Comparison of ENCODE assay signal across 14 mouse cellular contexts in genomic region chr2:106182051-106182450, GRCm38 (mm10).
DNase-seq lines count a peak whose midpoint lies in the region; ATAC-seq lines count a peak whose summit lies in the region.
"Had no signal": no experiment of that assay in that cellular context is flagged by ENCODE, and none has a peak within 500 bp of the region (broad histone marks: within the 10 kb centered on the region; RNA-seq: fewer than 3 reads in every experiment).

No protein-coding gene starts in this region.

- ATAC-seq in forebrain, embryonic 15.5 days (replicated peaks): no peak
- peak; percentile 94 for ATAC-seq in hindbrain, embryonic 11.5 days (ENCODE audit: low FRiP score)
- ATAC-seq in midbrain, embryonic 15.5 days (replicated peaks): peak; percentile 72
- ATAC-seq: intestine, postnatal 0 days had no signal

- no peak overlapping the region for H3K9ac ChIP-seq in forebrain, embryonic 15.5 days (replicated peaks)
- H3K9ac ChIP-seq in hindbrain, embryonic 11.5 days (ENCODE audit: low read depth, low read length): no peak overlapping the region
- H3K9ac ChIP-seq in midbrain, embryonic 15.5 days: no peak overlapping the region
- H3K9ac ChIP-seq: liver, embryonic 15.5 days; stomach, embryonic 15.5 days had no signal

- peak; percentile 30 for DNase-seq in forebrain, embryonic 10.5 days (ENCODE audit: extremely low spot score, low spot score)
- DNase-seq in embryo, embryonic 10.5 days (ENCODE audit: low spot score): peak; percentile 66
- peak; percentile 56 for DNase-seq in hindbrain, embryonic 11.5 days (ENCODE audit: low spot score)
- no peak for DNase-seq in frontal cortex, postnatal 10 days (ENCODE audit: low spot score in 2 of 2)
- DNase-seq in natural killer cell, adult 2 months (ENCODE audit: low spot score in 2 of 2): no peak
- no peak for DNase-seq in adrenal gland, postnatal 14 days
- DNase-seq: adrenal gland, postnatal 25 days; B cell, adult 2 months had no signal

- H3K4me3 ChIP-seq in forebrain, embryonic 10.5 days: peak overlapping the region; percentile 37
- H3K4me3 ChIP-seq in forebrain, embryonic 15.5 days: no peak overlapping the region
- H3K4me3 ChIP-seq in hindbrain, embryonic 11.5 days (ENCODE audit: low read depth, low read length): no peak overlapping the region
- H3K4me3 ChIP-seq in midbrain, embryonic 15.5 days: peak overlapping the region; percentile 13; the same call in 1 of the 2 replicates
- H3K4me3 ChIP-seq: liver, embryonic 15.5 days; megakaryocyte, embryonic 14.5 days; stomach, embryonic 15.5 days had no signal

- no peak overlapping the region; the same call in 1 of the 2 replicates for H3K4me2 ChIP-seq in forebrain, embryonic 15.5 days (replicated peaks)
- peak overlapping the region; percentile 17 for H3K4me2 ChIP-seq in hindbrain, embryonic 11.5 days (replicated peaks; ENCODE audit: low read depth, low read length)
- peak overlapping the region; percentile 43 for H3K4me2 ChIP-seq in midbrain, embryonic 15.5 days
- H3K4me2 ChIP-seq: liver, embryonic 15.5 days; stomach, embryonic 15.5 days had no signal

- H3K4me1 ChIP-seq in forebrain, embryonic 10.5 days: peaks cover 16% of the 10 kb centered on the region
- no peaks in the 10 kb centered on the region for H3K4me1 ChIP-seq in forebrain, embryonic 15.5 days
- 0 out of 2 replicates have a peak, but pooled peaks cover 2% of the 10 kb centered on the region for H3K4me1 ChIP-seq in hindbrain, embryonic 11.5 days (replicated peaks; ENCODE audit: control insufficient read depth, insufficient read depth, low read length)
- no peaks in the 10 kb centered on the region for H3K4me1 ChIP-seq in midbrain, embryonic 15.5 days
- H3K4me1 ChIP-seq: liver, embryonic 15.5 days; megakaryocyte, embryonic 14.5 days; stomach, embryonic 15.5 days had no signal

- peaks cover 7% of the 10 kb centered on the region; the same call in 1 of the 2 replicates for H3K27me3 ChIP-seq in forebrain, embryonic 10.5 days (ENCODE audit: poor library complexity, severe bottlenecking)
- H3K27me3 ChIP-seq in forebrain, embryonic 15.5 days: no peaks in the 10 kb centered on the region
- no peaks in the 10 kb centered on the region for H3K27me3 ChIP-seq in hindbrain, embryonic 11.5 days (ENCODE audit: control insufficient read depth, insufficient read depth, low read length)
- no peaks in the 10 kb centered on the region for H3K27me3 ChIP-seq in midbrain, embryonic 15.5 days (replicated peaks)
- H3K27me3 ChIP-seq: liver, embryonic 15.5 days; megakaryocyte, embryonic 14.5 days; stomach, embryonic 15.5 days had no signal

- H3K27ac ChIP-seq in forebrain, embryonic 10.5 days: no peak overlapping the region
- H3K27ac ChIP-seq in forebrain, embryonic 15.5 days (replicated peaks): no peak overlapping the region
- H3K27ac ChIP-seq in hindbrain, embryonic 11.5 days (ENCODE audit: low read depth, low read length): no peak overlapping the region
- no peak overlapping the region for H3K27ac ChIP-seq in midbrain, embryonic 15.5 days
- H3K27ac ChIP-seq: liver, embryonic 15.5 days; stomach, embryonic 15.5 days had no signal

- WGBS in forebrain, embryonic 10.5 days: 5% methylated on average over 9 of the region's 10 CpGs
- 20% methylated on average over 9 of the region's 10 CpGs for WGBS in forebrain, embryonic 15.5 days
- WGBS in hindbrain, embryonic 11.5 days: 1% methylated on average over 9 of the region's 10 CpGs
- WGBS in midbrain, embryonic 15.5 days: 7% methylated on average over 9 of the region's 10 CpGs

- H3K9me3 ChIP-seq in forebrain, embryonic 10.5 days: no peaks in the 10 kb centered on the region
- no peaks in the 10 kb centered on the region for H3K9me3 ChIP-seq in forebrain, embryonic 15.5 days
- H3K9me3 ChIP-seq in hindbrain, embryonic 11.5 days (ENCODE audit: control insufficient read depth, low read length): no peaks in the 10 kb centered on the region
- H3K9me3 ChIP-seq in midbrain, embryonic 15.5 days: no peaks in the 10 kb centered on the region
- H3K9me3 ChIP-seq: liver, embryonic 15.5 days; megakaryocyte, embryonic 14.5 days; stomach, embryonic 15.5 days had no signal

- H3K36me3 ChIP-seq in forebrain, embryonic 10.5 days (replicated peaks): no peaks in the 10 kb centered on the region
- H3K36me3 ChIP-seq in forebrain, embryonic 15.5 days: no peaks in the 10 kb centered on the region
- no peaks in the 10 kb centered on the region for H3K36me3 ChIP-seq in hindbrain, embryonic 11.5 days (ENCODE audit: control insufficient read depth, insufficient read depth, low read length)
- no peaks in the 10 kb centered on the region for H3K36me3 ChIP-seq in midbrain, embryonic 15.5 days (replicated peaks)
- H3K36me3 ChIP-seq: liver, embryonic 15.5 days; stomach, embryonic 15.5 days had no signal

Comparison
In these comparisons a context has a peak if more than half of its experiments do, and no peak if none do; other contexts are left out.
1. H3K4me3 ChIP-seq: peak in forebrain, embryonic 10.5 days (single experiment) and midbrain, embryonic 15.5 days (single experiment); none in forebrain, embryonic 15.5 days (single experiment) and hindbrain, embryonic 11.5 days (single experiment).
2. DNase-seq: peak in forebrain, embryonic 10.5 days (single experiment), embryo, embryonic 10.5 days (single experiment) and hindbrain, embryonic 11.5 days (single experiment); none in frontal cortex, postnatal 10 days (0 of 2), natural killer cell, adult 2 months (0 of 2) and adrenal gland, postnatal 14 days (single experiment).